Mouse (Mus musculus): ENCODE measurements around the gene Tmem234.
A peak's percentile ranks its signal among the peaks of the same experiment; 100 is the strongest.

Gene Tmem234

DNA sequence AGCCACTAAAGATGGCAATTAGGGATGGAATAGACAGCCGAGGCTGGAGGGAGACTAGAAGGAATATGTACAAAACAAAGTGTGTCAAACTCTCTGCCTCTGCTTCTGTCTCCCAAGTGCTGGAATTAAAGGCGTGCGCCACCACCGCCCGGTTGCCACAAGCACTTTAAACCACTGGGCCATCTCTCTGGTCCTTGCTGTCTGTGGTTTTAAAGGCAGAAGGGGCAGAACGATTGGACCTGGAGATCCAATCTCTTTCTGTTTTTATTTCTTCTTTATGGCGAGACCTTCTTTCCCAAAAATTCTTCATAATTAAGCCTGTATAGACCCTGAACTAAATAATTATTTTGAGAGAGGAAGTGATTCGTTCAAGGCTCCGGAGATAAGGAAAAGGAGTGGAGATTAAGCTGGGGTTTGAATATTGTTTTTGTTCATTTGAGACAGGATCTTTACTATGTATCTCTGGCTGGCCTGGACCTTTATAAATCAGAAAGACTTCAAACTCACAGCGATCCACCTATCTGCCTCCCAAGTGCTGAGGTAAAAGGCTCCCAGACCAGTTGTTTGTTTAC is 72.5 kb downstream of the Tmem234 start:
- peak in 1 of 2 experiments; percentile 14 for DNase-seq

Data from thymus, adult 18-20 months (tissue).